Mouse (Mus musculus) Patski (cell line): ENCODE measurements around the gene Ccl27b. TPM values are rescaled to one million over a fixed set of nuclear protein-coding genes. Genes with fewer than 3 reads are reported as not detected.
A peak's percentile ranks its signal among the peaks of the same experiment; 100 is the strongest.
"Not testable (repeated sequence)": the region's sequence is repeated elsewhere in the genome, so short reads cannot be mapped to it uniquely, and the experiment has no call there.

Experiments
- ATAC-seq: fragments of 100-300 bp; one replicate; pipeline ENCODE4 v1.8.0; 2021
- CTCF ChIA-PET: fragments of 350-600 bp; sonication (Branson Sonifier 250); formaldehyde crosslinking; loops from one replicate; lab custom pipeline; 2022; ENCODE audit warnings: inconsistent platforms; lab: Charles Lee
- POLR2A ChIA-PET: fragments of 350-600 bp; sonication (Branson Sonifier 250); formaldehyde crosslinking; loops from one replicate; lab custom pipeline; 2022; ENCODE audit warnings: antibody characterized with exemption, inconsistent platforms; lab: Charles Lee
- DNase-seq: peaks from one replicate; pipeline ENCODE4 v3.0.0-alpha.2; 2011; ENCODE audit warnings: low read depth, low spot score
- H3K27me3 ChIP-seq: fragments of 371-371 bp; one replicate; pipeline ENCODE4 v1.5.1; 2021
- in situ Hi-C: fragments of 300-500 bp; cut with MboI; formaldehyde crosslinking; loops from 3 replicates; pipeline ENCODE4 v1.11.1; 2018; ENCODE audit warnings: low pct_unique_long_range_greater_than_20kb, mixed read lengths
- polyA plus RNA-seq: library from polyadenylated mRNA; unstranded; gene quantifications from one replicate; pipeline ENCODE4 v1.2.3, GENCODE M21; 2021

The Ccl27b gene
- not detected for polyA plus RNA-seq

GRCm38 (mm10) chr4:42654951-42655350, at the start of gene Ccl27b:
Gene Ccl27b (plus strand): TSS chr4:42655251.
- H3K27me3 ChIP-seq, CTCF ChIA-PET, ATAC-seq, POLR2A ChIA-PET, DNase-seq, in situ Hi-C loops: not testable (repeated sequence)

GRCm38 (mm10) chr4:42611895-42612294, 43.2 kb upstream of the Ccl27b start, which contains the start of gene Gm10591:
Gene Gm10591 (plus strand): TSS chr4:42612195.
- CTCF ChIA-PET, DNase-seq, POLR2A ChIA-PET, H3K27me3 ChIP-seq, in situ Hi-C loops, ATAC-seq: not testable (repeated sequence)

- CTCF ChIA-PET, POLR2A ChIA-PET, DNase-seq, in situ Hi-C loops, H3K27me3 ChIP-seq, ATAC-seq: not testable (repeated sequence)
Observed at GRCm38 (mm10) chr4:42629419-42629818, 25.6 kb upstream of the Ccl27b start, which contains the start of gene Gm2564. Gene Gm2564 (plus strand): TSS chr4:42629719.

- ATAC-seq, DNase-seq, POLR2A ChIA-PET, in situ Hi-C loops, H3K27me3 ChIP-seq, CTCF ChIA-PET: not testable (repeated sequence)
Observed at GRCm38 (mm10) chr4:42661793-42662192, 6.7 kb downstream of the Ccl27b start, which contains the start of gene Il11ra2. Gene Il11ra2 (minus strand): TSS chr4:42661893.

- H3K27me3 ChIP-seq, in situ Hi-C loops, POLR2A ChIA-PET, DNase-seq, CTCF ChIA-PET, ATAC-seq: not testable (repeated sequence)
Observed at GRCm38 (mm10) chr4:42675415-42675814, 20.4 kb downstream of the Ccl27b start.

GRCm38 (mm10) chr4:42679365-42679764, 24.3 kb downstream of the Ccl27b start:
- POLR2A ChIA-PET, ATAC-seq, DNase-seq, H3K27me3 ChIP-seq, CTCF ChIA-PET, in situ Hi-C loops: not testable (repeated sequence)

- in situ Hi-C loops, DNase-seq, POLR2A ChIA-PET, ATAC-seq, H3K27me3 ChIP-seq, CTCF ChIA-PET: not testable (repeated sequence)
Observed at GRCm38 (mm10) chr4:42680374-42681356, 25.6 kb downstream of the Ccl27b start.

- CTCF ChIA-PET, in situ Hi-C loops, POLR2A ChIA-PET, H3K27me3 ChIP-seq, DNase-seq: not testable (repeated sequence)
- peak; percentile 54 for ATAC-seq
Observed at GRCm38 (mm10) chr4:42681473-42682182, 26.6 kb downstream of the Ccl27b start.

GRCm38 (mm10) chr4:42682183-42682524, 27.1 kb downstream of the Ccl27b start:
- POLR2A ChIA-PET, H3K27me3 ChIP-seq, CTCF ChIA-PET, ATAC-seq, in situ Hi-C loops, DNase-seq: not testable (repeated sequence)

Other genes with a start within 250 kb of the Ccl27b start
- gene Gm21586, start 215.9 kb upstream of the Ccl27b start, polyA plus RNA-seq = not detected
- gene Gm2163, start 188.5 kb upstream of the Ccl27b start, polyA plus RNA-seq = not detected
- gene Fam205a2, start 127.1 kb upstream of the Ccl27b start, polyA plus RNA-seq = not detected
- not detected for gene Gm10591, start 43.1 kb upstream of the Ccl27b start, polyA plus RNA-seq
- not detected for gene Gm2564, start 25.5 kb upstream of the Ccl27b start, polyA plus RNA-seq
- gene Il11ra2, start 6.6 kb downstream of the Ccl27b start, polyA plus RNA-seq = 2.6 TPM
- not detected for gene 4930578G10Rik, start 80.3 kb downstream of the Ccl27b start, polyA plus RNA-seq
- gene Ccl19, start 101.3 kb downstream of the Ccl27b start, polyA plus RNA-seq = not detected
- gene Ccl21a, start 118.7 kb downstream of the Ccl27b start, polyA plus RNA-seq = not detected
- gene Fam205a1, start 198.6 kb downstream of the Ccl27b start, polyA plus RNA-seq = not detected
- not detected for gene Gm12394, start 201.5 kb downstream of the Ccl27b start, polyA plus RNA-seq
- not detected for gene Fam205c, start 219.0 kb downstream of the Ccl27b start, polyA plus RNA-seq